Mouse (Mus musculus): ENCODE data around the gene Matk.

DNA sequence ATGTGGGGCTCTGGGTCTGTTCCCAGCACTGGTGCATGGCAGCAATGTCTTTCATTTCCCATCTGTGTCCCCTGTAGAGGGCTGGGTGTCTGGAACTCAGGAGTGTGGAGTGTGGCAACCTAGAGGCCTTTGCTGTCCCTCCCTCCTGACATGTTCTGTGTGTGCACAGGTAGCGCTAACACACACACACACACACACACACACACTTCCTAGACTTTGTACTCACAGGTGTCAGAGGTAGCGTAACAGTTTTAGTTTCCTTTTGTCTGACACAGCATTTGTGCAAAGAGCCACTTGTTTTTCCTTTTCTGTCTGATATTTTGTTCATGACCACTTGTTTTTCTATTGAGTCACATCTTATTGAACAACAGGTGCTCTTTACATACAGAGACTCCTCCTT lies 4.9 kb upstream of the Matk start:
- TF ChIP-seq GATA1 (IDR thresholded peaks at IDR 0.05; ENCODE audit: borderline replicate concordance, low read length) (no peak), CTCF (IDR thresholded peaks at IDR 0.05; ENCODE audit: low read depth, low read length) (no peak), POLR2AphosphoS5 (IDR thresholded peaks at IDR 0.05; ENCODE audit: insufficient replicate concordance, low read depth, low read length) (no peak)
